Mouse (Mus musculus) forebrain, embryonic 16.5 days (tissue): ENCODE results near the gene Serpini2. TPM values are rescaled to one million over a fixed set of nuclear protein-coding genes. Genes with fewer than 3 reads are reported as not detected.
A peak's percentile ranks its signal among the peaks of the same experiment; 100 is the strongest.

ENCODE experiments used
- ATAC-seq: fragments of 200-750 bp; cut with Nextera tagmentation; 2 replicates; pipeline ENCODE4 v1.8.0; 2017; ENCODE audit warnings: mild to moderate bottlenecking, moderate library complexity
- H3K27ac ChIP-seq: fragments of 300-500 bp; sonication (generic); 2 replicates; pipeline ENCODE4 v1.5.1; 2014; ENCODE audit warnings: low read length, control low read depth
- H3K27me3 ChIP-seq: fragments of 300-500 bp; sonication (generic); replicated peaks from 2 replicates; pipeline ENCODE4 v1.6.1; 2014; ENCODE audit warnings: low read length; ENCODE audit not compliant: control insufficient read depth, insufficient read depth
- H3K36me3 ChIP-seq: fragments of 300-500 bp; sonication (generic); 2 replicates; pipeline ENCODE4 v1.6.1; 2014; ENCODE audit not compliant: control insufficient read depth, insufficient read depth
- H3K4me1 ChIP-seq: fragments of 300-500 bp; sonication (generic); replicated peaks from 2 replicates; pipeline ENCODE4 v1.6.1; 2014; ENCODE audit warnings: low read length; ENCODE audit not compliant: control insufficient read depth, insufficient read depth
- H3K4me2 ChIP-seq: fragments of 300-500 bp; sonication (generic); 2 replicates; pipeline ENCODE4 v1.6.1; 2014; ENCODE audit warnings: mild to moderate bottlenecking, low read length, control low read depth
- H3K4me3 ChIP-seq: fragments of 300-500 bp; sonication (generic); replicated peaks from 2 replicates; pipeline ENCODE4 v1.5.1; 2014; ENCODE audit warnings: mild to moderate bottlenecking, low read length, control low read depth
- H3K9ac ChIP-seq: fragments of 300-500 bp; sonication (generic); replicated peaks from 2 replicates; pipeline ENCODE4 v1.6.1; 2014; ENCODE audit warnings: low read depth, low read length, control low read depth
- H3K9me3 ChIP-seq: fragments of 300-500 bp; sonication (generic); 2 replicates; pipeline ENCODE4 v1.6.1; 2016; ENCODE audit warnings: low read length; ENCODE audit not compliant: control insufficient read depth
- WGBS: fragments of 180-500 bp; shearing (Covaris S2); extraction: QIAGEN DNeasy Blood & Tissue Kit; methylation state at CpG from one replicate; pipeline ENCODE4 v1.1.7; 2014; 5-methylcytosine and 5-hydroxymethylcytosine counted together
- polyA plus RNA-seq: library from polyadenylated mRNA; unstranded; fragments of >200 nt; fragmentation: Nextera tagmentation; extraction: Ambion mirVana; gene quantifications from 2 replicates; pipeline ENCODE4 v1.2.1, GENCODE M21; 2015

Gene Serpini2
- polyA plus RNA-seq, 1 experiment from 2014 or later: not detected

DNA sequence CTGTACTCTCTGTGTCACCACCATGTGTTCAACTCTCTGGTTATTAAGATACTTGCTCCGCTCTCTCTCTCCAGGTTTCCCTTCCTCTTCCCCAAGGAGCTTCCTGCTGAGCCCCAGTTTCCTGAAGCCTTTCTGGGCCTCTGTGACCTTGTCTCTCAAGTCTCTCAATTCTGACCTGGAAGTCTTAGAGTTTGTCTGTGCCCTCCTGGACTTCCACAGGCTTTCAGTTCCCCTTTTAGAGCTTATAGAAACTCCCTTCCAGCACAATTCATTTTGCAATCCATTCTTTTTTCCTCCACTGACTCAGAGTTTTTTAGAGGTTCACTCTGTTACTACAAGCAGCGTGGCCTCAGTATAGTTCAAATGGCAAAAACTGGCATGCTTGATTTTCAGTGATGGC is 23.4 kb upstream of the Serpini2 start:
- Histone ChIP-seq H3K4me2 (no peak overlapping the region), H3K36me3 (no peaks in the 10 kb centered on the region), H3K4me1 (peaks cover 9% of the 10 kb centered on the region; the same call in 1 of the 2 replicates), H3K4me3 (no peak overlapping the region), H3K9me3 (no peaks in the 10 kb centered on the region), H3K27ac (no peak overlapping the region), H3K9ac (no peak overlapping the region), H3K27me3 (no peaks in the 10 kb centered on the region)
- ATAC-seq: no peak
- WGBS: 87% methylated on average over 2 of the region's 2 CpGs

DNA sequence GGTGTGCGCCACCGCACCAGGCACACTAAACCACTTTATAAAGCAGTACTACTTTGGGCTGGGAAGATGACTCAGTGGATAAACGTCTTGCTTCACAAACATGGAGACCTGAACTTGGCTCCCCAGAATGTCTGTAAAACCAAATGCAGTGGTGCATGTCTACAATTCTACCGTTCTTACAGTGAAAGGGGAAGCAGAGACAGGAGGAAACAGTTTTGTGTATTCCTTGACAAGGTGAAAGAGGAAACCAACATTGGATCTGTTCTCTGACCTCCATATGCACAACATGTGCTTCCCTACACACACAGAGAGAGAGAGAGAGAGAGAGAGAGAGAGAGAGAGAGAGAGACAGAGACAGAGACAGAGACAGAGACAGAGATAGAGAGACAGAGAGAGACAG is 7.6 kb upstream of the Serpini2 start:
- H3K4me2 ChIP-seq: no peak overlapping the region
- H3K9me3 ChIP-seq: no peaks in the 10 kb centered on the region
- ATAC-seq: no peak

GRCm38 (mm10) chr3:75276522-75276921 is 6.6 kb upstream of the Serpini2 start:
- Histone ChIP-seq H3K9ac (no peak overlapping the region), H3K27me3 (no peaks in the 10 kb centered on the region), H3K9me3 (no peaks in the 10 kb centered on the region), H3K4me2 (no peak overlapping the region), H3K4me1 (no peaks in the 10 kb centered on the region), H3K36me3 (no peaks in the 10 kb centered on the region), H3K27ac (no peak overlapping the region), H3K4me3 (no peak overlapping the region)
- 89% methylated on average over 3 of the region's 3 CpGs for WGBS
- ATAC-seq: no peak

More for the DNA sequence above, 7.6 kb upstream of the Serpini2 start:
- Histone ChIP-seq H3K27ac (no peak overlapping the region), H3K4me3 (no peak overlapping the region), H3K4me1 (no peaks in the 10 kb centered on the region), H3K36me3 (no peaks in the 10 kb centered on the region), H3K9ac (no peak overlapping the region), H3K27me3 (no peaks in the 10 kb centered on the region)
- 89% methylated on average over 4 of the region's 4 CpGs for WGBS

- no peaks in the 10 kb centered on the region for H3K4me1 ChIP-seq
- H3K4me2 ChIP-seq: no peak overlapping the region
- ATAC-seq: no peak
- no peaks in the 10 kb centered on the region for H3K9me3 ChIP-seq
- H3K36me3 ChIP-seq: no peaks in the 10 kb centered on the region
- H3K27me3 ChIP-seq: no peaks in the 10 kb centered on the region
- no peak overlapping the region for H3K9ac ChIP-seq
- H3K4me3 ChIP-seq: no peak overlapping the region
- no peak overlapping the region for H3K27ac ChIP-seq
Measured at GRCm38 (mm10) chr3:75275127-75275526, 5.2 kb upstream of the Serpini2 start.

- H3K36me3 ChIP-seq: no peaks in the 10 kb centered on the region
- no peak overlapping the region for H3K27ac ChIP-seq
- no peak overlapping the region for H3K4me3 ChIP-seq
- no peaks in the 10 kb centered on the region for H3K27me3 ChIP-seq
- no peaks in the 10 kb centered on the region for H3K4me1 ChIP-seq
- H3K9me3 ChIP-seq: no peaks in the 10 kb centered on the region
- ATAC-seq: no peak
- no peak overlapping the region for H3K9ac ChIP-seq
- H3K4me2 ChIP-seq: no peak overlapping the region
Measured at GRCm38 (mm10) chr3:75259356-75259755, 10.5 kb downstream of the Serpini2 start.

- Histone ChIP-seq H3K4me2 (no peak overlapping the region), H3K4me3 (no peak overlapping the region), H3K27ac (no peak overlapping the region), H3K27me3 (no peaks in the 10 kb centered on the region), H3K9ac (no peak overlapping the region), H3K9me3 (no peaks in the 10 kb centered on the region), H3K36me3 (no peaks in the 10 kb centered on the region), H3K4me1 (no peaks in the 10 kb centered on the region)
- ATAC-seq: 0 out of 2 replicates have a peak, but pooled peaks have one; percentile 20
- WGBS: 81% methylated on average over 3 of the region's 3 CpGs
Measured at GRCm38 (mm10) chr3:75219694-75220093, 50.2 kb downstream of the Serpini2 start.

DNA sequence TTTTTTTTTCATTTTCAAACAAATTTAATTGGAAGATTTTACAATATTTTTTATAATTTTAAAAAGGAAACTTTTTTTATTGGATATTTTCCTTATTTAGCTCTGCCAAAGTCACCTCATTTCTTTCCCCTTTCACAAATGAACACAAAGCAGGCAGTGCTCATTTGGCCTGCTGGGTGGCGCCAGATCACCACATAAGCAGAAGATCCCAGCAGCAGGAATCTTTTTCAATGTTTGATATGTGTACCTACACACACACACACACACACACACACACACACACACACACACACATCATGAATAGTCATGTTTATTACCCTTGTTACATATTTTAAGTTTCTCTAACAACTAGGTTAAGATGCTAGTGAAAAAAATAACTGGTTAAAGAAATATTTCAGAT is 50.7 kb downstream of the Serpini2 start:
- no peak overlapping the region for H3K27ac ChIP-seq
- no peak overlapping the region for H3K4me3 ChIP-seq
- H3K27me3 ChIP-seq: no peaks in the 10 kb centered on the region
- no peak overlapping the region for H3K4me2 ChIP-seq
- H3K9ac ChIP-seq: no peak overlapping the region
- H3K9me3 ChIP-seq: no peaks in the 10 kb centered on the region
- WGBS: 0% methylated on average over 1 of the region's 1 CpGs
- H3K4me1 ChIP-seq: no peaks in the 10 kb centered on the region
- H3K36me3 ChIP-seq: no peaks in the 10 kb centered on the region
- peak; percentile 85 for ATAC-seq

DNA sequence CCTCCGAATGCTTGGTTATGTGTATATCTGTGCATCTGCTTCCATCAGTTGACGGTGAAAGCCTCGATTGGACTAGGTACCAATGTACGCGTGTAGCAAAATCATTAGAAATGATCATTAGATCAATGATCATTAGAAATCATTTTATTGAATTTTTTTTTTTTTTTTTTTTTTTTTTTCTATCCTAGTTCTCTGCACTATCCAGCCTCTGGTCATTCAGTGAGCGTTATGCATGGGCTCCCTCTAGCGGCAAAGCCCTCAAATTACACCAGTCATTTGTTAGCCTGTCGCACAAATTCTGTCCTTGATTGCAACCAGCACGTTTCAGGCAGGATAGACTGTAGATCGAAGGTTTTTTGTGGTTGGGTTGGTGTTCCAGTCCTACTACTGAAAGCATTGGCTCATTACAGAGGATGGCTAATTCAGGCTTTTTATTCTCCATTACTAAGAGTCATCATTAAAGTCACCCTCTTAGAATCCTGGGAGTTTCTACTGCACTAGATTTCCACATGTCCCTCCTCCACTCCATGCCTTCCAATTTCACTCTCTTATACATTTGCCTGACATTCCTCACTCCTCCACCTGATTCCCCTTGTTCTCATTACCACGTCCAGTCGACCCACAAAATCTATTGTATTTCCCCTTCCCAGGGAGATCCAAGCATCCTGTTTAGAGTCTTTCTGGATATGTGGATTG is 66.9 kb downstream of the Serpini2 start:
- Histone ChIP-seq H3K27ac (no peak overlapping the region), H3K9me3 (no peaks in the 10 kb centered on the region), H3K36me3 (no peaks in the 10 kb centered on the region), H3K4me3 (no peak overlapping the region), H3K4me2 (no peak overlapping the region), H3K9ac (no peak overlapping the region), H3K27me3 (no peaks in the 10 kb centered on the region; the same call in 1 of the 2 replicates), H3K4me1 (no peaks in the 10 kb centered on the region)
- ATAC-seq: peak; percentile 55
- 37% methylated on average over 12 of the region's 12 CpGs for WGBS
